Mouse (Mus musculus) intestine, embryonic 16.5 days (tissue): ENCODE results near the gene Tut7. TPM values are rescaled to one million over a fixed set of nuclear protein-coding genes. Genes with fewer than 3 reads are reported as not detected.

ENCODE experiments used
- ATAC-seq: fragments of 200-750 bp; cut with Nextera tagmentation; 2 replicates; pipeline ENCODE4 v1.8.0; 2017; ENCODE audit warnings: moderate TSS enrichment, moderate library complexity
- H3K27ac ChIP-seq: fragments of 300-500 bp; sonication (generic); 2 replicates; pipeline ENCODE4 v1.5.1; 2014; ENCODE audit warnings: mild to moderate bottlenecking, low read length
- H3K27me3 ChIP-seq: fragments of 300-500 bp; sonication (generic); replicated peaks from 2 replicates; pipeline ENCODE4 v1.6.1; 2014; ENCODE audit warnings: low read length, control low read depth, mixed read lengths; ENCODE audit not compliant: control insufficient read depth, insufficient read depth
- H3K36me3 ChIP-seq: fragments of 300-500 bp; sonication (generic); 2 replicates; pipeline ENCODE4 v1.6.1; 2014; ENCODE audit warnings: low read length, control low read depth; ENCODE audit not compliant: control insufficient read depth, insufficient read depth
- H3K4me1 ChIP-seq: fragments of 300-500 bp; sonication (generic); 2 replicates; pipeline ENCODE4 v1.6.1; 2014; ENCODE audit warnings: low read length, control low read depth, mixed read lengths; ENCODE audit not compliant: control insufficient read depth, insufficient read depth
- H3K4me2 ChIP-seq: fragments of 300-500 bp; sonication (generic); 2 replicates; pipeline ENCODE4 v1.6.1; 2014; ENCODE audit warnings: low read depth, low read length, control low read depth
- H3K4me3 ChIP-seq: fragments of 300-500 bp; sonication (generic); 2 replicates; pipeline ENCODE4 v1.5.1; 2014; ENCODE audit warnings: mild to moderate bottlenecking, low read length
- H3K9ac ChIP-seq: fragments of 300-500 bp; sonication (generic); 2 replicates; pipeline ENCODE4 v1.6.1; 2014; ENCODE audit warnings: low read depth, low read length
- H3K9me3 ChIP-seq: fragments of 300-500 bp; sonication (generic); 2 replicates; pipeline ENCODE4 v1.6.1; 2016; ENCODE audit warnings: low read length, control low read depth; ENCODE audit not compliant: control insufficient read depth
- WGBS: fragments of 180-500 bp; shearing (Covaris S2); extraction: QIAGEN DNeasy Blood & Tissue Kit; methylation state at CpG from one replicate; pipeline ENCODE4 v1.1.7; 2014; 5-methylcytosine and 5-hydroxymethylcytosine counted together
- polyA plus RNA-seq: library from polyadenylated mRNA; unstranded; fragments of >200 nt; fragmentation: Nextera tagmentation; extraction: Ambion mirVana; gene quantifications from 2 replicates; pipeline ENCODE4 v1.2.1, GENCODE M21; 2015

The Tut7 gene
- polyA plus RNA-seq: 36.1 and 38.7 TPM in 2 replicates

DNA sequence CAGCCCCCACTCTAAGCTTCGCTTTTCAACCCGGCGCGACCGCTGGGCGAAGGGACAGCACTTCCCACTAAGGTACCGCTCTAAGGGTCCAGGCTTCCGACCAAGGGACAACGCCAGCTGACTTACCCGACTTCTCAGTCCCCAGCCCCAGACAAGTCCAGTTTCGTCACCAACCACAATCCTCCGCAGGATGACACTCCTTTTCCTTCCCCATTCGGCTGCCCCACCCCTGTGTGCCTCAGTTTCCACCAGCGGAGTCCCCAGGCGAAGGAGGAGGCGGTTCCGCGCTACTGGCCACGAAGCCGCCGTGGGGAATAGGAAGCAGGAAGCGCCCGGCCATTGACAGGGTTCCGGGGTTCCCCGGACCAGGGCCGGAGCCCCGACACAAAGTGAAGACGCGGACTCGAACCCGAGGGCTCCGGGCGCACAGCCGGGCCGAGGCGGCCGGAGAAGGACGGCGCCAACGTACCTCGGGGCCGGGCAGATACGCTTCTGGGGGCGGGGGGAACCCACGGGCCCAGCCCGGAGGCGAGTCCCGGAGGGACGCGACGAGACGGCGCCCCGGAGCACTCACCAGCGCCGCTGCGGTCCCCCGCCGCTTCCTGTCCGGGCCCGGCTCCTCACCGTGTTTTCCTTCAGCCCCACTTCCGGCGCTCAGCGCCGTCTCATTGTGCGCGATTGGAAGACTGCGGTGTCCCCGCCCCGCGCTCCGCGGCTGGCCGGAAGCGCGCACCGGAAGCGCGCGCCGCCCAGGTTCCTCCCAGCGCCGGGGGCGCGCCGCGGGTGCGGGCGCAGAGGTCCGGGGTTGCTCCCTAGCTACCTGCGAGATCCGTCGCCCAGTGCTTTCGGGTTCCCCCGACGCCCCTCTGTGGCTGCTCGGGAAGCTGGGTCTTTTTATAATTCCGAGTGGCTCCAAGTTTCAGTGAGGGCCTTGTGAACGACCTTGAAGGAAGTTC is at the start of gene Tut7:
Gene Tut7 (minus strand): TSS at position 641 of the 956 bp plus-strand sequence.
- Histone ChIP-seq H3K27me3 (no peaks in the 10 kb centered on the region), H3K4me3 (peak within 1 kb of the TSS; percentile 87), H3K36me3 (no peaks in the 10 kb centered on the region), H3K27ac (peak within 1 kb of the TSS; percentile 94), H3K9me3 (no peaks in the 10 kb centered on the region), H3K4me1 (peaks cover 21% of the 10 kb centered on the region), H3K9ac (peak within 1 kb of the TSS; percentile 95), H3K4me2 (peak within 1 kb of the TSS; percentile 62)
- ATAC-seq: peak; percentile 96
- WGBS: under 1% methylated on average over 89 of the region's 100 CpGs

DNA sequence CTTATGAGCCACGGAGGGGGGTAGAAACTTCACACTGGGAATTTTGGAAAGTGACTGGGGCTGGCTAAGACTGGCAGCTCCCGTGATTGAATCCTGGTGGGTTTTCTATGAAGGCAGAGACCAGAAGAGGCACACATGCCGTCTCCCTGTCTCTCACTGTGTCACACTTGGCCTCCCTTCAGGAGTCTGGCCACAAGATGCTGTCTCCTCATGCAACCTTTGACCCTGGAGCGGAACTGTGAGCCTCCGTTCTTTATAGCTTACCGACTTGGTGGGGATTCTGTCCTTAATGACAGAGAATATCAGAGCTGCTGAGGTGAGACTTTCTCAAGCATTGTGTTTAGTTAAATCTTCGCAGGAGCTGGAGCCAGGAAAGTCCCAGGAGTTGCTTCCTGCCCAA is 49.5 kb upstream of the Tut7 start:
- Histone ChIP-seq H3K4me1 (peaks cover 13% of the 10 kb centered on the region; the same call in 1 of the 2 replicates), H3K9ac (no peak overlapping the region), H3K27me3 (no peaks in the 10 kb centered on the region), H3K4me2 (no peak overlapping the region), H3K27ac (no peak overlapping the region), H3K9me3 (no peaks in the 10 kb centered on the region), H3K36me3 (no peaks in the 10 kb centered on the region), H3K4me3 (no peak overlapping the region)
- 78% methylated on average over 7 of the region's 7 CpGs for WGBS
- ATAC-seq: no peak

DNA sequence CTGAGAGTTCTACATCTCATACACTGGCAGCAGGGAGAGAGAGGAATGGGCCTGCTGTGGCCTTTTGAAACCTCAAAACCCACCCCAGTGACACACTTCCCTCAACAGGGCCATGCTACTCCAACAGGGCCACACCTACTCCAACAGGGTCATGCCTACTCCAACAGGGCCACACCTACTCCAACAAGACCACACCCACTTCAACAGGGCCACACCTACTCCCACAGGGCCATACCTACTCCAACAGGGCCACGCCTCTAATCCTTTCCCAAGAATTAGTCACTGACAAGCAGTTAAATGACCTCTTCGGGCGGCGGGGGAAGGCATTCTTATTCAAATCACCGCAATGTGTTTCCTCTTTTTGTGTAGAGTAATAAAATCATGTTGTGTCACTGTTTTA is 47.1 kb upstream of the Tut7 start:
- H3K4me3 ChIP-seq: no peak overlapping the region
- H3K9ac ChIP-seq: no peak overlapping the region
- ATAC-seq: no peak
- no peak overlapping the region for H3K4me2 ChIP-seq
- 85% methylated on average over 5 of the region's 5 CpGs for WGBS
- no peaks in the 10 kb centered on the region for H3K9me3 ChIP-seq
- no peaks in the 10 kb centered on the region for H3K27me3 ChIP-seq
- 0 out of 2 replicates have a peak, but pooled peaks cover 6% of the 10 kb centered on the region for H3K4me1 ChIP-seq
- H3K36me3 ChIP-seq: no peaks in the 10 kb centered on the region
- H3K27ac ChIP-seq: no peak overlapping the region

DNA sequence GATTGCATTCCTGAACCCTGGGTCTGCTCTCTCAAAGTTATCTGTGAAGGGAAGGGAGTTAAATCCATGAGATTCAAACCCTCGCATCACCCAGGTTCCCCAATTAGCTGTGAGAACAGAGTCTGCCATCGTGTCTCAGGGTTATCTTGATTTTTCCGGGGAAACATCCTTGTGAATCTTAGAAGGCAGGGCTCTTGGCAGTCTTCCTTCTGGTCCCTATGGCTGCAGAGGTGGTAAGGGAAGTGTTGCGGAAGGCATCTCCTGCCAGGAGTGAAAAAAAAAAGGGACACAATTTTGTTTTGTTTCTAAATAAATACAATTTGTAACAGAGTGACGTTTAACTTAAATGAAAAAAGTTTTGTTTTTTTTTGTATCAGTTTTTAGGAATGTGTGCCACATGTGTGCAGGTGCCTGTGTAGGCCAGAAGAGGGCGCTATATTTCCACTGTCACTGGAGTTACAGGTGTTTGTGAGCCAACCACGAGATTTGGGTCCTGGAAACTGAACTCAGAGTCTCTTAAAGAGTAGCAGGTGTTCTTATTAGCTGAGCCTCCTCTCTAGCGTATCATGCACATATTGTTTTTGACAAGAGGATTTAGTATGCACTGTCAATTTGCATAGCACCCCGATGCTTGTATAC is 45.2 kb upstream of the Tut7 start:
- Histone ChIP-seq H3K9me3 (no peaks in the 10 kb centered on the region), H3K4me1 (no peaks in the 10 kb centered on the region), H3K27ac (no peak overlapping the region), H3K27me3 (no peaks in the 10 kb centered on the region), H3K4me3 (no peak overlapping the region), H3K36me3 (no peaks in the 10 kb centered on the region), H3K4me2 (no peak overlapping the region), H3K9ac (no peak overlapping the region)
- ATAC-seq: no peak
- WGBS: 80% methylated on average over 9 of the region's 9 CpGs

DNA sequence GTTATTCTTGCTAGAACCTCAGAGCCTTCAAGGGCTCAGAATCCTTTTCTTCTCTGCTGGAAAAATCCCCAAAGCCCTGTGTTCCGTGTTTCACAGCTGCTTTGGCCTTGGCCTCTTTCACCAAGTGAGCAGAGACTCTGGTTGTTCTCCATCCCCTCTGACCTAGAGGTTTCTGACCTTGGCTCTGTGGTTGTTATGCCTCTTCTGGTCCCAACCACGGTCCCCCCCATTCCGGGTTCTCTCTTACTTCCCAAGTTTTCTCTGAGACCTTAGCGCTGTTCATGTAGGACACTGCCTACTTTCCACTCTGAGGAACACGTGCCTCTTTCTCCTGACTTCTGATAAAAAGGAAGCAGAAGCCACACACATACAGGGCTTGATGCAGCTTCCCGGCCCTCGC is 44.2 kb upstream of the Tut7 start:
- ATAC-seq: no peak
- WGBS: 81% methylated on average over 7 of the region's 7 CpGs
- no peaks in the 10 kb centered on the region for H3K4me1 ChIP-seq
- H3K27me3 ChIP-seq: no peaks in the 10 kb centered on the region
- no peak overlapping the region for H3K9ac ChIP-seq
- H3K9me3 ChIP-seq: no peaks in the 10 kb centered on the region
- no peak overlapping the region for H3K4me2 ChIP-seq
- no peak overlapping the region for H3K4me3 ChIP-seq
- no peak overlapping the region for H3K27ac ChIP-seq
- H3K36me3 ChIP-seq: no peaks in the 10 kb centered on the region

DNA sequence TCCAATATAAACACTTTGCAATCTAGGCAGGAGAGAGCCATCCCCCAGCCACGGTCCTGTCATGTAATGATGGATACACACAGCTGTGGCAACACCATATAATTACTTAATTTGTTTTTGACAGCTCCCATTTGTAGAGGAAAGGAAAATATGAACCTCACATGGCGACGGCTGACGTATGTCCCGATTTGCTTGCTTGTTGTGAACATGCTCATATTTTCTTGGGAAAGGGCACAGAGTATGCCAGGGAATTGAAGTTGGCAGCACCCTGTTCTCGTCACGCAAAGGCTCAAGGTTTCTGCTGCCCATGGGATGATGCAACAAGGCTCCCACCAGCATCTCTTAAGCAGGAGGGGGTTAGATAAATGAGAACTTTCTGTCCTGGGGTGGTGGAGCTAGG is 36.6 kb upstream of the Tut7 start:
- 71% methylated on average over 7 of the region's 7 CpGs for WGBS
- Histone ChIP-seq H3K4me3 (no peak overlapping the region), H3K36me3 (no peaks in the 10 kb centered on the region), H3K4me1 (no peaks in the 10 kb centered on the region), H3K4me2 (no peak overlapping the region), H3K27me3 (no peaks in the 10 kb centered on the region), H3K9ac (no peak overlapping the region), H3K9me3 (no peaks in the 10 kb centered on the region), H3K27ac (no peak overlapping the region)
- no peak for ATAC-seq

DNA sequence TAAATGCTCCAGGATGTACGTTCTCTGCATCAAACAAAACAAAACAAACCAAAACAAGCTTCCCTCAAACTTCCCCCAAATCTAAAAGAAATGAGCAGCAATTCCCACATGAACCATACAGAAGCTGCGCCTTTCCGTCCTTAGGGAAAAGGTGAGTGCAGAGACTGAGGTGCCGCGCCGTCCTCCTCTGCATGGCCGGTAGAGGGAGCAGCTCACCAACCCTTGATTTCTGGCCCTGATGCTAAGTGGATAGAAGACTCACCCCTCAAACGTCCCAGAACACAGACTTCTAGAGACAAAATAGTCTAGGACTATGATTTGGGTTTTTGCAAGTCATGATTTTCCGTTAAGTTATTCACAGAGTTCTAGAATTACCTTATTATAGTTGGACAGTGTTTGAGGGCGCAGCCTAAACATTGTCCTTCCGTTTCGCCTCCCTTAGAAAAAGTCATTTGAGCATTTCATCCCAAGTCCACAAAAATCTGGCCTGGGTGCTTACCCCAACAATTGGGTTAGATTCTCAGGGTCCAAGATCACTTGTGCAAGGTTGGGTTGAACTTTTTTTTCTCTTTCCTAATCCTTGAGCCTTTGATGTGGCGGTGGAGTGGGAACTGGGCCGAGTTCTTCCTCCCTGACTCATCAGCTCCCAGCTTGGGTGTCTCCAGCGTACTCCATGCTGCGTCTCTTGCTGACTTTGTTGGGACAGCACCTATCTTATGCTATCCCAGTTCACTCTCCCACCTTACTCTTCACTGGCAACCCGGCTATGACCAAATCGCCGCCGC is 33.5 kb upstream of the Tut7 start:
- no peaks in the 10 kb centered on the region for H3K27me3 ChIP-seq

DNA sequence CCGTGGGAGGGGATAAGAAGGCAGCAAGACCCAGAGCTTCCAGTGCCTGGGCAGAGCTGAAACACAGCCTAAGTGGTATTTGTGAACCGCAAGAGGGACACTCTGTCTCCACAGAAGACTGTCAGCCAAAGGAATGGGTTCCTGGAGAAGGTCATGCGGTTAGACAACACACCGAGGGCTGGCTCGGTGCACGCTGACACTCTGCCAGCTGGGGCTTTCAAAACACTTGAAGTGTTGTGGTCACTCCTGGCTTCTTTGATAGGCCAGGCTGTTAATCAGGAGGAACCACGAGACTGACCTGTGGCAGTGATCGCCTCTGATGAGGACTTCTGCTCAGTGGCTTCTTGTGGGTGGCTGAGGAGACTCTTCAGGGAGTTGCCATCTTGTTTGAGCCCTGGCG is 30.5 kb upstream of the Tut7 start:
- Histone ChIP-seq H3K4me3 (no peak overlapping the region), H3K36me3 (no peaks in the 10 kb centered on the region), H3K9me3 (no peaks in the 10 kb centered on the region), H3K4me1 (no peaks in the 10 kb centered on the region), H3K27ac (no peak overlapping the region), H3K9ac (no peak overlapping the region), H3K27me3 (no peaks in the 10 kb centered on the region), H3K4me2 (no peak overlapping the region)
- no peak for ATAC-seq
- 57% methylated on average over 9 of the region's 9 CpGs for WGBS

More for the DNA sequence above, 33.5 kb upstream of the Tut7 start:
- no peak for ATAC-seq
- no peaks in the 10 kb centered on the region for H3K36me3 ChIP-seq
- H3K4me1 ChIP-seq: no peaks in the 10 kb centered on the region
- H3K27ac ChIP-seq: no peak overlapping the region
- WGBS: 57% methylated on average over 20 of the region's 20 CpGs
- no peak overlapping the region for H3K9ac ChIP-seq
- no peak overlapping the region for H3K4me3 ChIP-seq
- H3K9me3 ChIP-seq: no peaks in the 10 kb centered on the region
- no peak overlapping the region for H3K4me2 ChIP-seq

DNA sequence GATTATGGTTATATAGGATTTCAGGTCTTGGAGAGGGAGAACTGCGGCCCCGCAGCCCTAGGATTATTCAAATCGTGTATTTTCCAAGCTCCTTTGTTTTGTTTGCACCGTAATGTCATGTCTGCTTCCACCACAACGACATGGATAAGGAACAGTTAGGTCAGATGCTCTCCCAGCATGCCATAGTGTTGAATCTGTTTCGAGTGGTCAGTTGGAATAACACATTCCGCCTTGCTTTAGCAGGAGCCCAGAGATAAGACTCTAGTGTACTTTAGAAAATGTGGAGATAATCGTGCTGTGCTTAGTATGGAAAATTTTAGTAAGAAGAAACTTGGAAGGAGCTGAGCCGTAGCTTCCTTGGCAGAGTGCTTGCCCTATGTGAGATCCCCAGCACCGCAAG is 27.4 kb upstream of the Tut7 start:
- H3K27ac ChIP-seq: no peak overlapping the region; the same call in 1 of the 2 replicates

More for the DNA sequence above, 27.4 kb upstream of the Tut7 start:
- 63% methylated on average over 10 of the region's 10 CpGs for WGBS
- H3K36me3 ChIP-seq: no peaks in the 10 kb centered on the region
- no peak overlapping the region for H3K9ac ChIP-seq
- no peaks in the 10 kb centered on the region for H3K4me1 ChIP-seq
- no peak for ATAC-seq
- H3K4me3 ChIP-seq: no peak overlapping the region
- no peaks in the 10 kb centered on the region for H3K27me3 ChIP-seq
- no peaks in the 10 kb centered on the region for H3K9me3 ChIP-seq
- H3K4me2 ChIP-seq: no peak overlapping the region
